Mouse (Mus musculus) heart, embryonic 13.5 days (tissue): ENCODE measurements at regions not wholly inside any gene's neighbourhood (a gene's known extent, or its start where the extent isn't known, plus 50 kb on each side); places are given as distances from the start of the nearest gene placed in this dataset.

Source experiments
- ATAC-seq: fragments of 200-750 bp; cut with Nextera tagmentation; 2 replicates; pipeline ENCODE4 v1.8.0; 2017; ENCODE audit warnings: moderate TSS enrichment; ENCODE audit not compliant: insufficient number of reproducible peaks, low FRiP score, low TSS enrichment; ENCODE audit errors: extremely low read depth
- H3K27ac ChIP-seq: fragments of 300-500 bp; sonication (generic); replicated peaks from 2 replicates; pipeline ENCODE4 v1.5.1; 2015; ENCODE audit warnings: moderate library complexity, mild to moderate bottlenecking, inconsistent platforms
- H3K27me3 ChIP-seq: fragments of 300-500 bp; sonication (generic); replicated peaks from 2 replicates; pipeline ENCODE4 v1.6.1; 2015; ENCODE audit warnings: mild to moderate bottlenecking, inconsistent platforms
- H3K36me3 ChIP-seq: fragments of 300-500 bp; sonication (generic); 2 replicates; pipeline ENCODE4 v1.6.1; 2015; ENCODE audit warnings: mild to moderate bottlenecking, inconsistent platforms
- H3K4me1 ChIP-seq: fragments of 300-500 bp; sonication (generic); 2 replicates; pipeline ENCODE4 v1.6.1; 2015; ENCODE audit warnings: inconsistent platforms
- H3K4me2 ChIP-seq: fragments of 300-500 bp; sonication (generic); 2 replicates; pipeline ENCODE4 v1.6.1; 2015; ENCODE audit warnings: inconsistent platforms, mild to moderate bottlenecking, moderate library complexity
- H3K4me3 ChIP-seq: fragments of 300-500 bp; sonication (generic); 2 replicates; pipeline ENCODE4 v1.5.1; 2015; ENCODE audit warnings: moderate library complexity, mild to moderate bottlenecking, inconsistent platforms
- H3K9ac ChIP-seq: fragments of 300-500 bp; sonication (generic); 2 replicates; pipeline ENCODE4 v1.6.1; 2015; ENCODE audit warnings: inconsistent platforms, mild to moderate bottlenecking, moderate library complexity
- H3K9me3 ChIP-seq: fragments of 300-500 bp; sonication (generic); 2 replicates; pipeline ENCODE4 v1.6.1; 2016; ENCODE audit warnings: inconsistent platforms
- WGBS: fragments of 180-500 bp; shearing (Covaris S2); methylation state at CpG from one replicate; pipeline ENCODE4 v1.1.7; 2015; ENCODE audit warnings: mixed read lengths; 5-methylcytosine and 5-hydroxymethylcytosine counted together

DNA sequence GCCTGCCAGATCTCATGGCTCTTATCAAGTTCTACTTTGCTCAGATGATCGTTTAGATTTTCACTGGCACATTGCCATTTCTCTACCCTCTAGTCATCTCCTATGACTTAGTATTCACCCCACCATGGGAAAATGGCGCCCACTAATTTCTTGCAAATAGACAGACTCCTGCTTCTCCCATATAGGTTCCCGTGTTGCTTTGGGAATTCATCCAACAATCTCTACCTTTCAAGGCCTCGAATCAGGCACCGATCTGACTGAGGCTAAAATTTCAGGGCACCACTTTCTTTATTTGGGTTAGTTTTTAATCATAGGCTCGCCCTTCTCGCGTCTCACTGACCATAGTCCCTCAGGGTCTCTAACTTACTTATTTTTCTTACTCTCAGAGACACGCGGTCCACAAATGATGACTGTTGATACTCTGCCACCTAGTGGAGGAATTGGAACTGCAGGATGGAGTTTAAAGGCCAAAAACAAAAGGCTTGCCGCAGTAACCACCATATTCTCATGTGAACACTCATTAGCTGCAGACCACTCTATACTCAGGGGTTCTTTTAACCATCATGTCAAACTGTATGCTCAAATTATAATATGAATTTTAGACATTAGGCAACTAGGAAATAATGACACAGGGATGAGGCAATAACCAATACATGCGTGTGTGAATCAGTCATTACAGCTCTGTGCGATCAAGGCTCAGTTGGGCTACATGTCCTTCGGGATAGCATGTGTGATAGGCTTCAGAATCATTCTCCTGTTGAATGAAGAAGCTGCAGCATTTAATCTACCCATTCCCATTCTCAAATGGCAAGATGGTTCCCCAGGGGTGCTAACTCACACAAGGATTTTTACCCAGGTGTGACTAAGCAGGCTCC lies 119.5 kb upstream of the Nhs start:
- Histone ChIP-seq H3K9ac (no peak overlapping the region), H3K36me3 (no peaks in the 10 kb centered on the region), H3K4me2 (no peak overlapping the region), H3K4me3 (no peak overlapping the region), H3K27ac (no peak overlapping the region), H3K4me1 (no peaks in the 10 kb centered on the region), H3K27me3 (0 out of 2 replicates have a peak, but pooled peaks cover 6% of the 10 kb centered on the region), H3K9me3 (no peaks in the 10 kb centered on the region)
- ATAC-seq, result no peak
- 54% methylated on average over 14 of the region's 14 CpGs for WGBS

DNA sequence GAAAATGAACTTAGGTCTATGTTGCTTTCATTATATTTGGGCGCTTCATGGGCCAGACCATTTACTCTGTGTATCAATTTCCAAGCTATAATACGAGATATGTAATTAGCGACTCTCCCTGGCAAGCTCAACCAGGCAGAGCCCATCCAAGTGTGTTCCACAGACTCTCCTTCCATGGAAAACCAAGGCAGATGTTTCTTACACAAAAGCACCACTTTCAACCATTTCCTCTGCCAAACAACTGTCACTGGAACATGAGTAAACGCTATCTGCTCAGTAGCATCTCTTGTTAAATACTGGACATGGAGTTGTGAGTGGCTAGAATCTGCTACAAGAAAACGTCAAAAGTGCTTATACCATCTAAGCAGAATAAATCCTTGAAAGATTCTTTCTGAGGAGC lies 115.1 kb upstream of the Nhs start:
- H3K9ac ChIP-seq, result no peak overlapping the region
- no peak overlapping the region for H3K4me2 ChIP-seq
- no peak overlapping the region for H3K4me3 ChIP-seq
- no peak for ATAC-seq
- no peaks in the 10 kb centered on the region for H3K4me1 ChIP-seq
- H3K27me3 ChIP-seq, result 0 out of 2 replicates have a peak, but pooled peaks cover 6% of the 10 kb centered on the region
- H3K27ac ChIP-seq, result no peak overlapping the region
- H3K9me3 ChIP-seq, result no peaks in the 10 kb centered on the region
- WGBS, result 70% methylated on average over 5 of the region's 5 CpGs
- no peaks in the 10 kb centered on the region for H3K36me3 ChIP-seq

DNA sequence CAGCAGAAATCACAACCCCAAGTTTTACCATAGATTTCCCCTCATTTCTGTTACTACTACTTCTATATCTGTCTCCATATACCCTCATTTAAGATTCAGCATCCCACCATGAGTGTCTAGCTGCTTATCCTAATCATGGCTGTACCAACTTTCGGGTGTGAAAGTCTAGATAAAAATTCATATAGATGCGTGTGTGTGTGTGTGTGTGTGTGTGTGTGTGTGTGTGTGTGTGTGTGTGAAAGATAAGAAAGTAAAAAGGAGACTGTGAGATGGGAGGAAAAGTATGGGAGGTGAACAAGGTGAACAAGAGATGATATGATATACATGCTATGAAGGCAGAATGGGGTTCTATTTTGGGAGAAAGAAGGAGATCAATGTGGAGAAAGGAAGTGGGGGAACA lies 111.7 kb upstream of the Nhs start:
- no peak for ATAC-seq
- Histone ChIP-seq H3K4me1 (0 out of 2 replicates have a peak, but pooled peaks cover 9% of the 10 kb centered on the region), H3K9ac (no peak overlapping the region), H3K27me3 (0 out of 2 replicates have a peak, but pooled peaks cover 6% of the 10 kb centered on the region), H3K9me3 (no peaks in the 10 kb centered on the region), H3K4me3 (no peak overlapping the region), H3K36me3 (no peaks in the 10 kb centered on the region), H3K27ac (no peak overlapping the region), H3K4me2 (no peak overlapping the region)
- 59% methylated on average over 2 of the region's 2 CpGs for WGBS

GRCm38 (mm10) chrX:162268918-162269317 lies 109.4 kb upstream of the Nhs start:
- 71% methylated on average over 1 of the region's 1 CpGs for WGBS
- Histone ChIP-seq H3K4me3 (no peak overlapping the region), H3K4me2 (no peak overlapping the region), H3K9ac (no peak overlapping the region), H3K4me1 (0 out of 2 replicates have a peak, but pooled peaks cover 9% of the 10 kb centered on the region), H3K36me3 (no peaks in the 10 kb centered on the region), H3K27ac (no peak overlapping the region), H3K27me3 (no peaks in the 10 kb centered on the region), H3K9me3 (no peaks in the 10 kb centered on the region)
- ATAC-seq, result no peak

DNA sequence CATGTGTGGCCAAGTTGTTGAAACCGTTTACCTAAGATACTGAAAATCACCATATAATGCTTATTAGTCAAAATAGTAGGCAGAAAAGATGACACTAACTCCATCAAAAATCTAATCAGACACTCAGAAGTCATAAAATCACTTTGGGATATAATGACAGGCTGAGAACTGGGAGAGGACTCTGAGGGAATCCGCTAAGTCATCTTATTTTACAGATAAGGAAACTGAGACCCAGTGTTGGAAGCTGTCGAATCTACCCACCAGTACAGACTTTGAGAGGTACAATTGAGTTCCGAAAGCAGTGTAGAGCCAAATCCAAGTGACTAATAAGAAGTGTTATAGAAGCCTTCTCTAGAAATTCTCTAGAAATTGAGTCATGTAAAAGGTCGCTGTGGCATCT lies 108.6 kb upstream of the Nhs start:
- no peak overlapping the region for H3K4me2 ChIP-seq
- H3K4me3 ChIP-seq, result no peak overlapping the region
- H3K27ac ChIP-seq, result no peak overlapping the region
- no peaks in the 10 kb centered on the region for H3K9me3 ChIP-seq
- 0 out of 2 replicates have a peak, but pooled peaks cover 9% of the 10 kb centered on the region for H3K4me1 ChIP-seq
- ATAC-seq, result no peak
- WGBS, result 73% methylated on average over 5 of the region's 5 CpGs
- H3K36me3 ChIP-seq, result no peaks in the 10 kb centered on the region
- no peak overlapping the region for H3K9ac ChIP-seq
- H3K27me3 ChIP-seq, result no peaks in the 10 kb centered on the region

- Histone ChIP-seq H3K9ac (no peak overlapping the region), H3K4me3 (no peak overlapping the region), H3K27me3 (no peaks in the 10 kb centered on the region), H3K36me3 (no peaks in the 10 kb centered on the region), H3K9me3 (no peaks in the 10 kb centered on the region), H3K4me2 (no peak overlapping the region), H3K27ac (no peak overlapping the region), H3K4me1 (0 out of 2 replicates have a peak, but pooled peaks cover 9% of the 10 kb centered on the region)
- WGBS, result 28% methylated on average over 1 of the region's 1 CpGs
- ATAC-seq, result no peak
These were observed 108.1 kb upstream of the Nhs start for GRCm38 (mm10) chrX:162267679-162268078.

DNA sequence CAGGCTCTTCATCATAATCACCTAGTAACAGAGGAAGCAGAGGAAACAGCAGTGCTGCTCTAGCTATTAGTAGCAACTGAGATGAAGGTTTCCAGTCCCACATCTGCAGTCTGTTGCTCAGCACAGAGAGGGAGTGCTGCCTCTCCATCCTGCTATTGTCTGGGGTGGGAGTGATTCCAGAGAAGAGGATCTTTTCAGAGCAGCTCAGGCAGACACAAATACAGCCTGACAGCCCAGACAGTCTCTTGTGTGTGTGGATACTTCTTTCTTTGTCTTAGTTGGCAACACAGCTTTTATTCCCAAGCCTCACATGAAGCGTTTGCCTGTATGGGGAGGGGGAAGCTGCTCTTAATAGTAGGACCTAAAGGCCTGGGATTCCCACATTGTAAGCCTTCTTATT lies 107.2 kb upstream of the Nhs start:
- Histone ChIP-seq H3K4me2 (no peak overlapping the region), H3K27me3 (no peaks in the 10 kb centered on the region), H3K36me3 (no peaks in the 10 kb centered on the region), H3K4me1 (0 out of 2 replicates have a peak, but pooled peaks cover 9% of the 10 kb centered on the region), H3K9me3 (no peaks in the 10 kb centered on the region), H3K27ac (no peak overlapping the region), H3K9ac (no peak overlapping the region), H3K4me3 (no peak overlapping the region)
- 41% methylated on average over 1 of the region's 1 CpGs for WGBS
- no peak for ATAC-seq

GRCm38 (mm10) chrX:162257398-162257797 lies 97.9 kb upstream of the Nhs start:
- Histone ChIP-seq H3K9me3 (no peaks in the 10 kb centered on the region), H3K36me3 (no peaks in the 10 kb centered on the region), H3K27me3 (no peaks in the 10 kb centered on the region), H3K4me2 (no peak overlapping the region), H3K4me1 (peaks cover 10% of the 10 kb centered on the region), H3K4me3 (no peak overlapping the region), H3K9ac (no peak overlapping the region), H3K27ac (no peak overlapping the region)
- no peak for ATAC-seq
- WGBS, result 80% methylated on average over 3 of the region's 3 CpGs

DNA sequence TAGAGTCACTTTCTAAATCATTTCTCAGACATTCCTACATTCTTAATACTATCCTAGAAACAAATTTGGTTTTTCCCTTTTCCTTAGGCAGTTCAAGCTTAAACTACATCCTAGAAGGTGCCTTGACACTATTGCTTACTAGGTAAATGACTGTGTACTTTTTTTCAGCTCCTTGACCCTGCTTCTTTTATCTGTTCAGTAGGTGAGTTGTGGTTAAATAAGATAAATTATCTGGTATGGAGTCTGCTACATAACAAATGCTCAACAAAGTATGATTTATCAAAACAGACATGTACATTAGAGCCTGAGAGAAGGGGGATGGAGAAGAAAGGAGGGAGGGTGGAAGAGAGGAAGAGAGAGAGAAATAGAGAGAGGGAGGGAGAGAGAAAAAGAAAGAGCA lies 96.3 kb upstream of the Nhs start:
- H3K4me3 ChIP-seq, result no peak overlapping the region
- H3K9ac ChIP-seq, result no peak overlapping the region
- H3K4me1 ChIP-seq, result peaks cover 10% of the 10 kb centered on the region
- no peak for ATAC-seq
- H3K36me3 ChIP-seq, result no peaks in the 10 kb centered on the region
- H3K27me3 ChIP-seq, result no peaks in the 10 kb centered on the region
- no peak overlapping the region for H3K27ac ChIP-seq
- no peaks in the 10 kb centered on the region for H3K9me3 ChIP-seq
- no peak overlapping the region for H3K4me2 ChIP-seq

GRCm38 (mm10) chrX:162241291-162241690 lies 81.8 kb upstream of the Nhs start:
- H3K27me3 ChIP-seq, result no peaks in the 10 kb centered on the region
- H3K4me1 ChIP-seq, result no peaks in the 10 kb centered on the region
- no peak for ATAC-seq
- no peaks in the 10 kb centered on the region for H3K36me3 ChIP-seq
- H3K27ac ChIP-seq, result no peak overlapping the region
- no peak overlapping the region for H3K4me2 ChIP-seq
- no peak overlapping the region for H3K9ac ChIP-seq
- WGBS, result 47% methylated on average over 3 of the region's 3 CpGs
- H3K4me3 ChIP-seq, result no peak overlapping the region
- no peaks in the 10 kb centered on the region for H3K9me3 ChIP-seq

- ATAC-seq, result no peak
These were observed 76.0 kb upstream of the Nhs start for GRCm38 (mm10) chrX:162235552-162235951.

GRCm38 (mm10) chrX:162210848-162211247 lies 51.3 kb upstream of the Nhs start:
- no peak overlapping the region for H3K4me2 ChIP-seq
- H3K9ac ChIP-seq, result no peak overlapping the region
- no peaks in the 10 kb centered on the region for H3K27me3 ChIP-seq
- no peaks in the 10 kb centered on the region for H3K9me3 ChIP-seq
- H3K4me3 ChIP-seq, result no peak overlapping the region
- no peaks in the 10 kb centered on the region for H3K36me3 ChIP-seq
- 52% methylated on average over 2 of the region's 2 CpGs for WGBS
- no peaks in the 10 kb centered on the region for H3K4me1 ChIP-seq
- H3K27ac ChIP-seq, result no peak overlapping the region
- ATAC-seq, result no peak

More at GRCm38 (mm10) chrX:162235552-162235951, 76.0 kb upstream of the Nhs start:
- Histone ChIP-seq H3K27me3 (peaks cover 4% of the 10 kb centered on the region; the same call in 1 of the 2 replicates), H3K27ac (no peak overlapping the region), H3K4me3 (no peak overlapping the region), H3K4me2 (no peak overlapping the region), H3K9ac (no peak overlapping the region), H3K9me3 (no peaks in the 10 kb centered on the region), H3K4me1 (no peaks in the 10 kb centered on the region), H3K36me3 (no peaks in the 10 kb centered on the region)
- WGBS, result 73% methylated on average over 5 of the region's 5 CpGs
